Mouse (Mus musculus): ENCODE data around the gene Unc119b.

DNA sequence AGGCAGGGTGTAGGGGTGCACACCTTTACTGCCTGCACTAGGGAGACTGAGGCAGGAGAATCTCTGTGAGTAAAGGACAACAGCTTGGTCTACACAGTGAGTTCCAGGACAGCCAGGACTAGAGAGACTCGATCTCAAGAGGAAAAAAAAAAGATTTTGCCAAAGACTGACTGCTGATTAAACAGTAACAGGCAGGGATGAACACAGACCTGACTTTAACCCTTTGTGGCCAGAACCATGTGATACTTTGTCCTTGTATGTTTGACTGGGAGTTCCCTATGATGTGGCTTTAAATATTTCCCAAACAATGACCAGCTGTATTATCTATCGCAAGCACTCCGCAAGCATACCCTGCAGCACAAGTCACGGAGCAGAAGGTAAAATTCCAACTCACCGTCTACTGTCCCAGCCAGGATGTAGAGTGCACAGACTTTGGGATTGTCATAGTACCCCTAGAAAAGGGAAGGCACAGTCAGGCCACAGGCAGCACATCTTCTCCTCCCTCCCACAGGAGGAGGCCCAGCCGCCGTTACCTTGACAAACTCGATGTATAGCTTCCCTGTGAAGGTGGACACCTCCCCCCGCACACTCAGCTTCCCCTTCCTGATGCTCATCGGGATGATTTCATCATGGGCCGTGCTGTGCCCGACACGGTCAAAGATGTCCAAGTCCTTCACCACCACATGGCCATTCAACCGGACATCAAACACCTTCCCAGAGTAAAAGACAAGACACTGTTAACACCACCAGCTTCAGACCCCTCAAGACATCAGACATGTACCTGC lies 15.1 kb upstream of the Unc119b start:
- no peak for TF ChIP-seq CTCF (IDR thresholded peaks at IDR 0.05; ENCODE audit: low read depth)
- TF ChIP-seq EP300 (IDR thresholded peaks at IDR 0.05; ENCODE audit: low read depth), result no peak

Measured in liver, postnatal 0 days (tissue).